Mouse (Mus musculus) B cell, adult 62 days (primary cell): Measurements from ENCODE around the gene Gm28048. TPM values are rescaled to one million over a fixed set of nuclear protein-coding genes. Genes with fewer than 3 reads are reported as not detected.

Experiments used
- total RNA-seq: library from RNA; stranded (reverse); gene quantifications from 4 replicates; pipeline ENCODE4 v1.2.4, GENCODE M21; 2023

Gene Gm28048
- total RNA-seq: 43.6 to 48.4 TPM (median 44.3 TPM) in 4 replicates

GRCm38 (mm10) chr11:22981984-22982757 lies at the start of gene Gm28048, which contains the start of gene Commd1:
Gene Gm28048, minus strand, starts transcription at chr11:22982090.
Gene Commd1, minus strand, starts transcription at chr11:22982382.

GRCm38 (mm10) chr11:23007481-23008180 lies 25.7 kb upstream of the Gm28048 start, which contains the start of gene Fam161a:
Gene Fam161a, plus strand, starts transcription at chr11:23007531.

GRCm38 (mm10) chr11:22990393-22991126 lies 8.7 kb upstream of the Gm28048 start, which contains the start of gene Cct4:
Gene Cct4, plus strand, starts transcription at chr11:22990519.

GRCm38 (mm10) chr11:22971835-22972709 lies 9.8 kb downstream of the Gm28048 start, which contains the start of gene Zrsr1:
Gene Zrsr1, plus strand, starts transcription at chr11:22972005.

GRCm38 (mm10) chr11:22860335-22861227 lies 121.3 kb downstream of the Gm28048 start, which contains the start of gene B3gnt2:
Gene B3gnt2, minus strand, starts transcription at chr11:22860961.

Other genes starting within 250 kb of the Gm28048 start
- 52.9 to 74.1 TPM (median 64.5 TPM) in 4 replicates for gene B3gnt2, start 121.1 kb downstream of the Gm28048 start, total RNA-seq
- gene Zrsr1, start 10.1 kb downstream of the Gm28048 start, total RNA-seq: 37.3 to 48.5 TPM (median 42.0 TPM) in 4 replicates
- 34.9 to 46.7 TPM (median 41.6 TPM) in 4 replicates for gene Commd1, start 292 bp upstream of the Gm28048 start, total RNA-seq
- gene Cct4, start 8.4 kb upstream of the Gm28048 start, total RNA-seq: 214 to 234 TPM (median 220 TPM) in 4 replicates
- 3.4 to 6.0 TPM (median 4.6 TPM) in 4 replicates for gene Fam161a, start 25.4 kb upstream of the Gm28048 start, total RNA-seq